Mouse (Mus musculus) lung, embryonic 16.5 days (tissue): ENCODE results near the gene Cryaa. TPM values are rescaled to one million over a fixed set of nuclear protein-coding genes. Genes with fewer than 3 reads are reported as not detected.

Source experiments
- ATAC-seq: fragments of 200-750 bp; cut with Nextera tagmentation; 2 replicates; pipeline ENCODE4 v1.8.0; 2017; ENCODE audit warnings: low read depth, mild to moderate bottlenecking, moderate library complexity
- H3K27ac ChIP-seq: fragments of 300-500 bp; sonication (generic); 2 replicates; pipeline ENCODE4 v1.5.1; 2014; ENCODE audit warnings: mild to moderate bottlenecking, control low read depth, low read length
- H3K27me3 ChIP-seq: fragments of 300-500 bp; sonication (generic); 2 replicates; pipeline ENCODE4 v1.6.1; 2014; ENCODE audit warnings: low read depth, low read length, mixed read lengths; ENCODE audit not compliant: control insufficient read depth, insufficient read depth
- H3K36me3 ChIP-seq: fragments of 300-500 bp; sonication (generic); 2 replicates; pipeline ENCODE4 v1.6.1; 2014; ENCODE audit warnings: low read length; ENCODE audit not compliant: control insufficient read depth, insufficient read depth
- H3K4me1 ChIP-seq: fragments of 300-500 bp; sonication (generic); replicated peaks from 2 replicates; pipeline ENCODE4 v1.6.1; 2014; ENCODE audit warnings: low read length, mixed read lengths; ENCODE audit not compliant: control insufficient read depth, insufficient read depth
- H3K4me2 ChIP-seq: fragments of 300-500 bp; sonication (generic); 2 replicates; pipeline ENCODE4 v1.6.1; 2014; ENCODE audit warnings: low read depth, low read length, control low read depth
- H3K4me3 ChIP-seq: fragments of 300-500 bp; sonication (generic); 2 replicates; pipeline ENCODE4 v1.5.1; 2014; ENCODE audit warnings: mild to moderate bottlenecking, low read length, control low read depth
- H3K9ac ChIP-seq: fragments of 300-500 bp; sonication (generic); 2 replicates; pipeline ENCODE4 v1.6.1; 2014; ENCODE audit warnings: low read length, control low read depth
- H3K9me3 ChIP-seq: fragments of 300-500 bp; sonication (generic); 2 replicates; pipeline ENCODE4 v1.6.1; 2016; ENCODE audit warnings: low read length; ENCODE audit not compliant: control insufficient read depth
- WGBS: fragments of 180-500 bp; shearing (Covaris S2); extraction: QIAGEN DNeasy Blood & Tissue Kit; methylation state at CpG from one replicate; pipeline ENCODE4 v1.1.7; 2014; 5-methylcytosine and 5-hydroxymethylcytosine counted together
- polyA plus RNA-seq: library from polyadenylated mRNA; unstranded; fragments of >200 nt; fragmentation: Nextera tagmentation; extraction: Ambion mirVana; gene quantifications from 2 replicates; pipeline ENCODE4 v1.2.1, GENCODE M21; 2015

Cryaa gene
- polyA plus RNA-seq, 1 experiment from 2014 or later: 0.36 TPM

DNA sequence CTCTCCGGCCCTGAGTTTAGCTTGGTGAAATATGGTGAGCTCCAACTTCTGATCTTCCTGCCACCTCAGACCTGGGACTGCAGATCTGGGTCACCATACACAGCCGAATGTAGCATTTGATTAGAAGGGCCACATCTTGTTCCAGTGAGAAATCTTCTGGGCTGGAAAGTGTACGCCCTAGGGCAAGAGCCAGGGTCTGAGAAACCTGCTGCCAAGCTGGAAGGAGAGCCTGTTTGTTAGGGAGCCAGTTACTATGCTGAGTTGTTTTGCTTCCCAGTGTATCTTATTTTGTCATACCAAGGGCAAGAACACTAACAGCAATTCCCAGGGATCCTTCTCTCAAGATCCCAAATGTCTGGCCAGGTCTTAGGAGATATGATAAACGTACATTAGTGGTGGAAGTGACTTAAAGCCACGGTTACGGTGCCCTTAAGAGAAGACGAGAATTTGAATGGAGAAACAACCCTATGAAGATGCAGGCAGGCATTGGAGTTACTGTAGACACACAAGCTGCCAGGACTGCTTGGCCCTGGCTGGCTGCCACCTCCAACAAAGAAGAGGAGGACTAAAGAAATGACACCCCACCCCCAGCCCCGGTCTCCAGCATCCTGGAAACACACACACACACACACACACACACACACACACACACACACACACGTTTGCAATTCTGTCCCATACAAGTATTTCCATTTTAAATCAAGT, 39.6 kb upstream of the Cryaa start:
- Histone ChIP-seq H3K27me3 (peaks cover 7% of the 10 kb centered on the region), H3K4me1 (peaks cover 13% of the 10 kb centered on the region), H3K27ac (peak overlapping the region; percentile 51; the same call in 1 of the 2 replicates), H3K9ac (no peak overlapping the region), H3K4me2 (peak overlapping the region; percentile 94), H3K9me3 (no peaks in the 10 kb centered on the region), H3K36me3 (no peaks in the 10 kb centered on the region), H3K4me3 (no peak overlapping the region)
- ATAC-seq: no peak
- 41% methylated on average over 9 of the region's 9 CpGs for WGBS

DNA sequence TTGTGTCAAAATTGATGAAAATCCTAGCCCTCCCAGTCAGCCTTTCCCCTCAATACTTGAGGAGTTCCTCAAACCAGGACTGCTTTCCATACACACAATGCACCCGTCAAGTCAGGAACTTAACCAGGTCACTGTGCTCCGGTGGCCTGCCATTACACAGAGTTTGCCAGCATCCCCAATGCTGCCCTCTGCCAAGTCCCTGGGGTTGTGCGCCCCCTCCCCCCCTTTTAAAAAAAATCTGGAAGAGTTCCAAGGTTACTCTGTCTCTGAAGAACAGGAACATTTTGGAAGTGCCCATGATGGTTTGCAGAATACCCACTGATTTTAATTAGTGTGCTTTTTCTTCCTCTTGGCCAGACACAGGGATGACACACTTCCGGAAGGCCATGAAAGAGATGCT, 38.0 kb upstream of the Cryaa start:
- Histone ChIP-seq H3K27ac (no peak overlapping the region), H3K4me2 (no peak overlapping the region), H3K4me1 (peaks cover 13% of the 10 kb centered on the region), H3K36me3 (no peaks in the 10 kb centered on the region), H3K9me3 (no peaks in the 10 kb centered on the region), H3K27me3 (peaks cover 7% of the 10 kb centered on the region), H3K4me3 (no peak overlapping the region), H3K9ac (no peak overlapping the region)
- 46% methylated on average over 4 of the region's 4 CpGs for WGBS
- no peak for ATAC-seq

DNA sequence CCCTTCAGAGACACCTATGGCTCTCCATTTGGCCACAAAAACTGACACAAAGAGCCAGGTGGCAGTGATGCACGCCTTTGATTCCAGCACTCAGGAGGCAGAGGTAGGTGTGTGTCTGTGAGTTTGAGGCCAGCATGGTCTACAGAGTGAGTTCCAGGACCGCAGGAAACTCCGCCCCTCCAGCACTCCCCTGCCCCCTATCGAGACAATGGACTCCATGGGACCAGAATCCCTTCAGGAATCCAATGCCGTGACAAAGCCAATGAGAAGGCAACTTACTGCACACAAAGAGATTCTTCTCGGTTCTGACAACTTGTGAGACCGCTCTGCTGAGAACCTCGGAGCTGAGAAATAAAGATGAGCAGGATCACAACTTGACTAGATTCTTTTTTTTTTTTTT, 35.3 kb upstream of the Cryaa start:
- peaks cover 10% of the 10 kb centered on the region for H3K36me3 ChIP-seq
- ATAC-seq: no peak
- H3K9ac ChIP-seq: no peak overlapping the region
- H3K9me3 ChIP-seq: no peaks in the 10 kb centered on the region
- no peaks in the 10 kb centered on the region for H3K27me3 ChIP-seq
- no peak overlapping the region for H3K4me3 ChIP-seq
- 44% methylated on average over 8 of the region's 8 CpGs for WGBS
- H3K4me2 ChIP-seq: no peak overlapping the region
- no peak overlapping the region for H3K27ac ChIP-seq
- H3K4me1 ChIP-seq: peaks cover 7% of the 10 kb centered on the region

DNA sequence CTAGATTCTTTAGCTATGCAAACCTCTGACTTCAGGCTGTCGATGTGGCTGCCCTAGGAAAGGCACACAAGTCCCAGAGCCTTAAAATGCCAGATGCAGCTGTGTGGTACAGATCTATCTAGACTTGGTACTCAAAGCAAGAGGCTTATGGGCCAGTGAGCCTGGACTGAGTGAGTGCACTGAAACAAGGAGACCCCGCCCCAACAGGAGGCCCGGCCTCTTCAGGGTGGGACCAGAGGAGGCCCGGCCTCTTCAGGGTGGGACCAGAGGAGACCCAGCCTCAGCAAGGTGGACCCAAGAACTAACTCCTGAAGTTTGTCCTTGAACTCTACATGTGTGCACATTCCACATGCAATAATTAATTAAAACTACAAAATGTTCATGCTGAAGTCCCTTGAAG, 34.7 kb upstream of the Cryaa start:
- H3K4me1 ChIP-seq: peaks cover 3% of the 10 kb centered on the region; the same call in 1 of the 2 replicates
- no peaks in the 10 kb centered on the region for H3K9me3 ChIP-seq
- no peak overlapping the region for H3K9ac ChIP-seq
- H3K27me3 ChIP-seq: no peaks in the 10 kb centered on the region
- no peak overlapping the region for H3K4me2 ChIP-seq
- H3K27ac ChIP-seq: no peak overlapping the region
- 62% methylated on average over 4 of the region's 4 CpGs for WGBS
- peaks cover 16% of the 10 kb centered on the region for H3K36me3 ChIP-seq
- ATAC-seq: no peak
- H3K4me3 ChIP-seq: no peak overlapping the region

DNA sequence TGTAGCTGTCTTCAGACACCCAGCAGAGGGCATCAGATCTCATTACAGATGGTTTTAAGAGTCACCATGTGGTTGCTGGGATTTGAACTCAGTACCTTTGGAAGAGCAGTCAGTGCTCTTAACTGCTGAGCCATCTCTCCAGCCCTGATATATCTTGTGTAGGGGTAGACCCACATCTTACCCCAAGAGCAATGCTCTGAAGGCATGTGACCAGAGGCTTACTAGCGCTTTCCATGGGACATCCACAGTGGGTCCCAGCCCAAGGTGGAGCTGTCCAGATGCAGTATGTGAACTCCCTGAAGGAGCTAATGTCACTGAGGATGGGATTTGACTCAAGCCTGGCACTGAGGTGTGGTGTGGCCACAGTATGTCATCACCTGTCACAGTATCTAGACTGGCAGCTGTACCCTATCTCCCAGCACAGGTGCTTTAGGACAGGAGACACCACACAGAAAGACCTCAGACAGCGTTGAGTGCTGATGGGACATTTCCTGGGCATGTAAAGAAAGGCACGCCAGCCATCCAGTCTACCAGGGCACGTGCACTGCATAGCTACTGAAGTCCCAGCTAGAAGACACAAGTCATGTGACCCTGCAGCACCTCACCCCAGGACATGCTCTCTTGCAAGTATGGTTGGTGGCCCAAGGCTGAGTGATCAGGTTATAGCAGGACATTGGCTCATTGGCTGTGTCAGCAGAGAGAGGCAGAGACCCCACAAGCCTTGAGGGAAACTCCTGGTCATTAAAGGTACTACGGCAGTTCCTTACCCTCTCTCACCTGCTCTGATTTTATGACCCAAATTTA, 31.2 kb upstream of the Cryaa start:
- WGBS: 92% methylated on average over 5 of the region's 5 CpGs
- Histone ChIP-seq H3K4me3 (no peak overlapping the region), H3K9me3 (no peaks in the 10 kb centered on the region), H3K27ac (no peak overlapping the region), H3K27me3 (no peaks in the 10 kb centered on the region), H3K9ac (no peak overlapping the region), H3K36me3 (peaks cover 43% of the 10 kb centered on the region), H3K4me1 (no peaks in the 10 kb centered on the region), H3K4me2 (no peak overlapping the region)
- no peak for ATAC-seq

DNA sequence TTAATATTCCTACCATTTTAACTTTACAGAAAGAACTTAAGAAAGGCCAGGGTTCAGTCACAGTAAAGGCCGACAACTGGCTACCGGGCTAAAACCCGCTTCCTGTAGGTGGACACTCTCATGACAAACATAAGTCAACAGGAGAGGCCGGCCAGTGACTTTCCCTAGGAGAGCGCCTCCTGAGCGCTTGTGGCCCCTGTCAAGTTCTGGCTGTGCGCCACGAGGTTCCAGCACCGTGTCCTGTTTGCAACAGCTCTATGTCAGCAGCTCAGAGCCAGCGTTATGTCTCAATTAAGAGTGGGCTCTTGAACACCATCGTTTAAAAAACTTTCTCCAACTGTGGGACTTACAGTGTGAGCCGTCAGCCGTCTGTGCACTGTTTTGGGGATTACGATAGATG, 25.5 kb upstream of the Cryaa start:
- ATAC-seq: no peak
- no peak overlapping the region for H3K9ac ChIP-seq
- H3K27me3 ChIP-seq: no peaks in the 10 kb centered on the region
- H3K4me1 ChIP-seq: peaks cover 2% of the 10 kb centered on the region
- no peak overlapping the region for H3K4me3 ChIP-seq
- no peak overlapping the region for H3K27ac ChIP-seq
- no peaks in the 10 kb centered on the region for H3K9me3 ChIP-seq
- H3K4me2 ChIP-seq: no peak overlapping the region
- peaks cover 71% of the 10 kb centered on the region for H3K36me3 ChIP-seq
- 71% methylated on average over 14 of the region's 14 CpGs for WGBS

DNA sequence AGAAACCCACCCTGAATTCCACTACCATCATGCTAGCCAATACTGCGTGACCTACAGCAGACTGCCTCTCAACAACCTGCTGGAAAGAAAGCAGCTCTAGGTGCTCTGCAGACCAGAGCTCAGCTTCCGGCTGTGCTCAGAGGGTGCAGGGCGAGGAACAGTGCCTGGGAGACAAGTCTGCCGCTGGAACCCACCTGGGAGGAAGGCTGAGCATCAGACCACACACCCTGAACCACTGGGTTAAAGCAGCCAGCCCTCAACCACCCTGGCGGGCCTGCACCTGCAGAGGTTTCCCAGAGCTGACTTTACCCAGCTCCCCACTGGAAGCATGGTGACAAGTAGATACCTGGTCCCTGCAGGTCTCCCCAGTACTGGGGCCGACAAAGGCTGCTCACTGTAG, 24.3 kb upstream of the Cryaa start:
- Histone ChIP-seq H3K4me2 (no peak overlapping the region), H3K27me3 (no peaks in the 10 kb centered on the region), H3K4me1 (peaks cover 7% of the 10 kb centered on the region), H3K27ac (no peak overlapping the region), H3K9ac (no peak overlapping the region), H3K36me3 (peaks cover 60% of the 10 kb centered on the region), H3K9me3 (no peaks in the 10 kb centered on the region), H3K4me3 (no peak overlapping the region)
- no peak for ATAC-seq
- WGBS: 69% methylated on average over 6 of the region's 6 CpGs

DNA sequence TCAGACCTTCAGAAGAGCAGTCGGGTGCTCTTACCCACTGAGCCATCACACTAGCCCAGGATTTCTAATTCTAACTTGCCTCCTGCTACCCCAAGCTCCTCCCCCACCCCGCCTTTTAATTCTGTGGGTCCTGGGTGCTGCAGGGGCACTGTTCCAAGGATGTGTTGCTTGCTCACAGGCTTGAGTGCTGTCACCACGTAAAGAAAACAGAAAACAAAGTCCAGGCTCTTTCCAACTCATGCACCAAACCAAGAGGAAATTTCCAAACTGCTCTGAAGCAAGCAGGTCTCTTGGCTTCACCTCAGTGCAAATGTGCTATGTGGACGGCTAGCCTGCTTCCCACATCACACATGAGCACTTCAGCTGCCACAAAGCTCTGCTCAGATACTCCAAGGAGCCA, 22.2 kb upstream of the Cryaa start:
- no peak overlapping the region for H3K4me2 ChIP-seq
- H3K27ac ChIP-seq: no peak overlapping the region
- no peak for ATAC-seq
- peaks cover 46% of the 10 kb centered on the region for H3K36me3 ChIP-seq
- H3K27me3 ChIP-seq: no peaks in the 10 kb centered on the region
- WGBS: 72% methylated on average over 4 of the region's 4 CpGs
- H3K9me3 ChIP-seq: no peaks in the 10 kb centered on the region
- peaks cover 10% of the 10 kb centered on the region for H3K4me1 ChIP-seq
- no peak overlapping the region for H3K9ac ChIP-seq
- no peak overlapping the region for H3K4me3 ChIP-seq

DNA sequence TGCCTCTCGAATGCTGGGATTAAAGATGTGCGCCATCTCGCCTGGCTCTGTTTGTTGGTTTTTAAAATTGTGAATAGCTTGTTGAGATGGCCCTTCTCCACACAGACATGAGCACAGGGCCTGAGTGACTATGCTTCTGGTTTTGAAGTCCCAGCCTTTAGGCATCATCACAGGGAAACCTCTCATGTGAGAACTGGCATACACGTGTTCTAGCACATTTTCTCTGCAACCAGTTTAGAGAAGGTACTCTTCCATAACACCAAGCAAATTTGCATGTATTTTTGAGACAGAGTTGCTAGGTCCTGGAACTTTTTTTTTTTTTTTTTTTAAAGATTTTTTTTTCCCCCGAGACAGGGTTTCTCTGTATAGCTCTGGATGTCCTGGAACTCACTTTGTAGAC, 20.9 kb upstream of the Cryaa start:
- Histone ChIP-seq H3K4me2 (no peak overlapping the region), H3K4me3 (no peak overlapping the region), H3K27me3 (no peaks in the 10 kb centered on the region), H3K4me1 (peaks cover 10% of the 10 kb centered on the region), H3K9me3 (no peaks in the 10 kb centered on the region), H3K36me3 (peaks cover 35% of the 10 kb centered on the region), H3K27ac (no peak overlapping the region), H3K9ac (no peak overlapping the region)
- ATAC-seq: no peak
- WGBS: 85% methylated on average over 5 of the region's 5 CpGs
